Mouse (Mus musculus) midbrain, embryonic 12.5 days (tissue): ENCODE results near the gene Hoxb7. TPM values are rescaled to one million over a fixed set of nuclear protein-coding genes. Genes with fewer than 3 reads are reported as not detected.

Experiments used
- ATAC-seq: fragments of 200-750 bp; cut with Nextera tagmentation; 2 replicates; pipeline ENCODE4 v1.8.0; 2017; ENCODE audit warnings: low read depth, moderate TSS enrichment, moderate library complexity; ENCODE audit not compliant: low FRiP score
- H3K27ac ChIP-seq: fragments of 300-500 bp; sonication (generic); replicated peaks from 2 replicates; pipeline ENCODE4 v1.5.1; 2016; ENCODE audit warnings: mild to moderate bottlenecking
- H3K27me3 ChIP-seq: fragments of 300-500 bp; sonication (generic); 2 replicates; pipeline ENCODE4 v1.6.1; 2016; ENCODE audit warnings: mild to moderate bottlenecking
- H3K36me3 ChIP-seq: fragments of 300-500 bp; sonication (generic); 2 replicates; pipeline ENCODE4 v1.6.1; 2016
- H3K4me1 ChIP-seq: fragments of 300-500 bp; sonication (generic); 2 replicates; pipeline ENCODE4 v1.6.1; 2016
- H3K4me2 ChIP-seq: fragments of 300-500 bp; sonication (generic); replicated peaks from 2 replicates; pipeline ENCODE4 v1.6.1; 2016; ENCODE audit warnings: mild to moderate bottlenecking, moderate library complexity
- H3K4me3 ChIP-seq: fragments of 300-500 bp; sonication (generic); 2 replicates; pipeline ENCODE4 v1.5.1; 2016; ENCODE audit warnings: mild to moderate bottlenecking
- H3K9ac ChIP-seq: fragments of 300-500 bp; sonication (generic); replicated peaks from 2 replicates; pipeline ENCODE4 v1.6.1; 2016; ENCODE audit warnings: mild to moderate bottlenecking, moderate library complexity
- H3K9me3 ChIP-seq: fragments of 300-500 bp; sonication (generic); 2 replicates; pipeline ENCODE4 v1.6.1; 2016; ENCODE audit warnings: mild to moderate bottlenecking
- WGBS: fragments of 180-500 bp; shearing (Covaris S2); methylation state at CpG from one replicate; pipeline ENCODE4 v1.1.7; 2016; 5-methylcytosine and 5-hydroxymethylcytosine counted together
- polyA plus RNA-seq: library from polyadenylated mRNA; unstranded; fragments of >200 nt; fragmentation: Nextera tagmentation; extraction: Ambion mirVana; gene quantifications from 2 replicates; pipeline ENCODE4 v1.2.1, GENCODE M21; 2016

The Hoxb7 gene
- polyA plus RNA-seq, 1 experiment from 2014 or later = not detected

DNA sequence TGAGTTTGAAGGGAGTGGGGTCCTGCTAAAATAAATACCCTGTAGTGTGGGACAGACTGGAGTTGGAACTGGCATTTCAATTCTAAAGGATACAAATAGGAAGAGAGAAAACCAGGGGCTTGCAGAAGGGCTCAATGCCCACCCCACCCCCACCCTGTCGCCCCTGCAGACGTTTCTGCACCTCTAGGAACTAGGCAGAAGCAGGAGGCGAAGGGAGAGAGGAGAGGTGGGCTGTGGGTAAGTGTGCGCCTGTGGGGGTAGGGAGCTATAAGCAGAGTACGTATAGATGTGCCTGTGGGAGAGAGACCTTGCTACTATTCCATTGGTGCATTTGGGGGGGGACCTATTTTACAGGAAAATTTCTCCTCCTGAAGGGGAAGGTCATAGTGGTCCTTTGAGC lies 41.3 kb downstream of the Hoxb7 start:
- no peak overlapping the region for H3K27ac ChIP-seq
- H3K9me3 ChIP-seq = no peaks in the 10 kb centered on the region
- no peak for ATAC-seq
- 0 out of 2 replicates have a peak, but pooled peaks cover 2% of the 10 kb centered on the region for H3K4me1 ChIP-seq
- no peak overlapping the region for H3K4me3 ChIP-seq
- peaks cover 100% of the 10 kb centered on the region for H3K27me3 ChIP-seq
- H3K36me3 ChIP-seq = no peaks in the 10 kb centered on the region
- no peak overlapping the region for H3K9ac ChIP-seq
- WGBS = 0% methylated on average over 5 of the region's 5 CpGs
- no peak overlapping the region for H3K4me2 ChIP-seq

- Histone ChIP-seq H3K4me1 (0 out of 2 replicates have a peak, but pooled peaks cover 3% of the 10 kb centered on the region), H3K4me3 (no peak overlapping the region), H3K9me3 (no peaks in the 10 kb centered on the region), H3K27me3 (peaks cover 100% of the 10 kb centered on the region), H3K9ac (no peak overlapping the region), H3K36me3 (no peaks in the 10 kb centered on the region), H3K4me2 (no peak overlapping the region), H3K27ac (no peak overlapping the region)
- no peak for ATAC-seq
- 5% methylated on average over 8 of the region's 8 CpGs for WGBS
Measured at GRCm38 (mm10) chr11:96328605-96329004, 42.2 kb downstream of the Hoxb7 start.

GRCm38 (mm10) chr11:96332105-96332504 lies 45.7 kb downstream of the Hoxb7 start:
- peaks cover 100% of the 10 kb centered on the region for H3K27me3 ChIP-seq
- no peak overlapping the region for H3K4me2 ChIP-seq
- H3K27ac ChIP-seq = no peak overlapping the region
- WGBS = 0% methylated on average over 8 of the region's 8 CpGs
- no peaks in the 10 kb centered on the region for H3K9me3 ChIP-seq
- no peak for ATAC-seq
- no peak overlapping the region for H3K4me3 ChIP-seq
- H3K9ac ChIP-seq = no peak overlapping the region
- H3K36me3 ChIP-seq = no peaks in the 10 kb centered on the region
- 0 out of 2 replicates have a peak, but pooled peaks cover 3% of the 10 kb centered on the region for H3K4me1 ChIP-seq

DNA sequence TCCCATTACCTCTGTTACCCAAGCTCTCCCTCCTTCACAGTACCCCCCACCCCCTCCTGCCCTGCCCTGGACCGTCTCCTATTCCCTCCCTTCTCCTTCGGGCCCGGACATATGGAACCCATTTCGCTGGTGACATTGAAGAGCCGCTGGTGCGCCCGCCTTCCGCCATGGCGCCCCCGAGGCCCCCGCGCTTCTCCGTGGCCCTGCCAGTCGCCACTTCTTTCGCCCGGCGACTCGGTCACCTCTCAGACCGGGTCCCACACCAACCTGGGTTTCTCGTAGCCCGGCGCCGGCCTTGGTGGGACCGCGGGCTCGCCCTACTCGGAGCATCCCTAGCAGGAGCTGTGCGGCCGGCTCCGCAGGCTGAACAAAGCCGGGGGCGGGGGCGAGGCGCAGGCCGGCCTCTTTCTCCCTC lies 46.2 kb downstream of the Hoxb7 start:
- no peak for ATAC-seq
- H3K27me3 ChIP-seq = peaks cover 100% of the 10 kb centered on the region
- H3K4me1 ChIP-seq = 0 out of 2 replicates have a peak, but pooled peaks cover 3% of the 10 kb centered on the region
- no peaks in the 10 kb centered on the region for H3K9me3 ChIP-seq
- H3K4me3 ChIP-seq = 0 out of 2 replicates have a peak overlapping the region, but pooled peaks have one; percentile 9
- no peak overlapping the region for H3K27ac ChIP-seq
- no peak overlapping the region for H3K9ac ChIP-seq
- under 1% methylated on average over 34 of the region's 35 CpGs for WGBS
- no peaks in the 10 kb centered on the region for H3K36me3 ChIP-seq
- H3K4me2 ChIP-seq = no peak overlapping the region

- H3K4me2 ChIP-seq = no peak overlapping the region
Measured at GRCm38 (mm10) chr11:96333241-96334001, 47.0 kb downstream of the Hoxb7 start.

GRCm38 (mm10) chr11:96334002-96334364 lies 47.6 kb downstream of the Hoxb7 start:
- Histone ChIP-seq H3K27me3 (peaks cover 100% of the 10 kb centered on the region), H3K9me3 (no peaks in the 10 kb centered on the region), H3K36me3 (no peaks in the 10 kb centered on the region), H3K27ac (no peak overlapping the region), H3K4me1 (0 out of 2 replicates have a peak, but pooled peaks cover 3% of the 10 kb centered on the region), H3K9ac (no peak overlapping the region), H3K4me2 (no peak overlapping the region), H3K4me3 (no peak overlapping the region)
- ATAC-seq = no peak
- WGBS = 0% methylated on average over 2 of the region's 2 CpGs

More at GRCm38 (mm10) chr11:96333241-96334001, 47.0 kb downstream of the Hoxb7 start:
- peaks cover 100% of the 10 kb centered on the region for H3K27me3 ChIP-seq
- H3K36me3 ChIP-seq = no peaks in the 10 kb centered on the region
- 3% methylated on average over 17 of the region's 17 CpGs for WGBS
- H3K9ac ChIP-seq = no peak overlapping the region
- ATAC-seq = no peak
- H3K9me3 ChIP-seq = no peaks in the 10 kb centered on the region
- H3K27ac ChIP-seq = no peak overlapping the region
- 0 out of 2 replicates have a peak, but pooled peaks cover 3% of the 10 kb centered on the region for H3K4me1 ChIP-seq
- no peak overlapping the region for H3K4me3 ChIP-seq

GRCm38 (mm10) chr11:96334998-96335397 lies 48.6 kb downstream of the Hoxb7 start:
- Histone ChIP-seq H3K27ac (no peak overlapping the region), H3K9me3 (no peaks in the 10 kb centered on the region), H3K36me3 (no peaks in the 10 kb centered on the region), H3K27me3 (peaks cover 100% of the 10 kb centered on the region), H3K4me1 (0 out of 2 replicates have a peak, but pooled peaks cover 3% of the 10 kb centered on the region), H3K9ac (no peak overlapping the region), H3K4me2 (no peak overlapping the region), H3K4me3 (no peak overlapping the region)
- ATAC-seq = no peak
- 28% methylated on average over 3 of the region's 3 CpGs for WGBS

DNA sequence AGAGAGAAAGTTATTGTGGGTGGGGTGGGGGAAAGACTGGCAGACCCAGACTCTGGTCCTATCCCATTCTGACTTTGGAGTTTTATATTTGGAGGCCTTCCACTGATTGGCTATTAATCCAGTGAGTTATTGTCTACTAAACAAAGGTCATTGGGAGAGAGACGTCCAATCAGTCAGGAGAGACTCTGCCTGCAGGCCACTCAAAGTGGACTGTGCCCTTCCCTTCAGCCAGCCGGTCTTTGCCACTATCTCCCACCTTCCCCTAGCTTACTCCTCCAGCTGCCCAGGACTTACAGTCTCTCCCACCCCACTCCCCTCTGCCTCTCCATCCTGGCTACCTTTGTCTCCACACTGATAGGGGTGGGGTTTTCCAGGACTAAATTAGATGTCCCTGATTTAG lies 50.2 kb downstream of the Hoxb7 start:
- H3K9me3 ChIP-seq = no peaks in the 10 kb centered on the region
- no peak overlapping the region for H3K27ac ChIP-seq
- H3K27me3 ChIP-seq = peaks cover 100% of the 10 kb centered on the region
- ATAC-seq = no peak
- H3K4me1 ChIP-seq = 0 out of 2 replicates have a peak, but pooled peaks cover 3% of the 10 kb centered on the region
- 3% methylated on average over 2 of the region's 2 CpGs for WGBS
- H3K4me2 ChIP-seq = no peak overlapping the region
- H3K4me3 ChIP-seq = no peak overlapping the region
- H3K36me3 ChIP-seq = no peaks in the 10 kb centered on the region
- H3K9ac ChIP-seq = no peak overlapping the region

DNA sequence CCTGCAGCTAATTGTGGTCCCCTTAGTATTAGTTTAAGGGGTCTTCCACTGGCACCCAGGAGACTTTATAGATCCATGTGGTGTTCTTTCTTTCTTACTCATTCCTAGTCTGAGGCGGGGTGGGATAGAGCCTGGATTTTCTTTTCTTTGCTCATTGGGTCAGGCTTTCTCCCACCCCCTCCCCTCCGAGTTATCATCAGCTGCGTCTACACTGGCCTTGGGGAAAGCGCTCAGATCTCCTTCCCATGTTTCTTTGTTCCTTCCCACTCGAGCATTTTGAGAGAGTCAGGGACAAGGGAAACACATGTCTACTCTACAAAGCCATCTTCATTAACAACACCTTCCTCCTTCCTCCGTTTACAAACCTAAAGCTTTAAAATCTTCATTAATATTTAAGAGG lies 50.6 kb downstream of the Hoxb7 start:
- Histone ChIP-seq H3K4me2 (no peak overlapping the region), H3K27ac (no peak overlapping the region), H3K27me3 (peaks cover 100% of the 10 kb centered on the region), H3K9me3 (no peaks in the 10 kb centered on the region), H3K36me3 (no peaks in the 10 kb centered on the region), H3K4me1 (0 out of 2 replicates have a peak, but pooled peaks cover 3% of the 10 kb centered on the region), H3K4me3 (no peak overlapping the region), H3K9ac (no peak overlapping the region)
- 2% methylated on average over 6 of the region's 6 CpGs for WGBS
- no peak for ATAC-seq

GRCm38 (mm10) chr11:96338957-96339855 lies 52.8 kb downstream of the Hoxb7 start:
- no peaks in the 10 kb centered on the region for H3K4me1 ChIP-seq
- 9% methylated on average over 7 of the region's 7 CpGs for WGBS
- no peak overlapping the region for H3K27ac ChIP-seq

More at GRCm38 (mm10) chr11:96338957-96339855, 52.8 kb downstream of the Hoxb7 start:
- no peak overlapping the region for H3K9ac ChIP-seq
- H3K4me3 ChIP-seq = no peak overlapping the region
- H3K27me3 ChIP-seq = peaks cover 100% of the 10 kb centered on the region
- no peak overlapping the region for H3K4me2 ChIP-seq
- no peak for ATAC-seq
- H3K36me3 ChIP-seq = no peaks in the 10 kb centered on the region
- H3K9me3 ChIP-seq = no peaks in the 10 kb centered on the region
